Mouse (Mus musculus): ENCODE results near the gene Cog4. TPM values are rescaled to one million over a fixed set of nuclear protein-coding genes. Genes with fewer than 3 reads are reported as not detected.
A peak's percentile ranks its signal among the peaks of the same experiment; 100 is the strongest.
"Not testable (repeated sequence)": the region's sequence is repeated elsewhere in the genome, so short reads cannot be mapped to it uniquely, and the experiment has no call there.

Cog4 gene
- total and polyA plus RNA-seq, 2 experiments from 2014 or later: 50.9 to 51.0 TPM

DNA sequence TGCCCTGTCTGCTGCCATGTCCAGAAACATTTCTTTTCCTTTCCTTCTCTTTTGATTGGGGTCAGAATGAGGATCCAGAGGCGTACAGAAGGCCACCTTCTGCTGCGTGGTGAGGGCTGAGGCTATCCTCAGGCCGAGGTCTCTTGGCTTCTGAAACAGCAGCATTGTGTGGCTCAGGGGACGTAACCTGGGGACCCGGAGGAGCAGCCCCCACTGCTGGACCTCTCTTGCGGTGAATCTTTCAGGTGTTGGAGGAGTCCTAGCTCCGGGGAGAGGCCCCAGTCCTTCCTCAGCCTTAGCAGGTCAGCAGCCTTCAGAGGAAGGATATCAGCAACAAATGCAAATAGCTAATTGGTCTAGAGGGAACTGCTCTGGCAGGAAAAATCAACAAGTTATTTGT is 82.0 kb downstream of the Cog4 start:
- Histone ChIP-seq H3K4me1 (ENCODE audit: insufficient read depth, low read length) (no peaks in the 10 kb centered on the region), H3K36me3 (ENCODE audit: insufficient read depth, low read length) (0 out of 2 replicates have a peak, but pooled peaks cover 2% of the 10 kb centered on the region), H3K27ac (ENCODE audit: low read depth, low read length) (0 out of 2 replicates have a peak overlapping the region, but pooled peaks have one; percentile 38), H3K9ac (replicated peaks; ENCODE audit: low read length, poor library complexity, severe bottlenecking) (no peak overlapping the region), H3K4me3 (ENCODE audit: low read depth, low read length) (no peak overlapping the region), H3K27me3 (ENCODE audit: insufficient read depth, low read length) (no peaks in the 10 kb centered on the region), H3K9me3 (ENCODE audit: low read length) (no peaks in the 10 kb centered on the region), H3K4me2 (ENCODE audit: low read depth, low read length, poor library complexity, severe bottlenecking) (no peak overlapping the region)
- no peak for ATAC-seq (ENCODE audit: low FRiP score)
- WGBS: 83% methylated on average over 7 of the region's 7 CpGs
- TF ChIP-seq CTCF (IDR thresholded peaks at IDR 0.05): no peak
- no peak for DNase-seq (ENCODE audit: low spot score)

DNA sequence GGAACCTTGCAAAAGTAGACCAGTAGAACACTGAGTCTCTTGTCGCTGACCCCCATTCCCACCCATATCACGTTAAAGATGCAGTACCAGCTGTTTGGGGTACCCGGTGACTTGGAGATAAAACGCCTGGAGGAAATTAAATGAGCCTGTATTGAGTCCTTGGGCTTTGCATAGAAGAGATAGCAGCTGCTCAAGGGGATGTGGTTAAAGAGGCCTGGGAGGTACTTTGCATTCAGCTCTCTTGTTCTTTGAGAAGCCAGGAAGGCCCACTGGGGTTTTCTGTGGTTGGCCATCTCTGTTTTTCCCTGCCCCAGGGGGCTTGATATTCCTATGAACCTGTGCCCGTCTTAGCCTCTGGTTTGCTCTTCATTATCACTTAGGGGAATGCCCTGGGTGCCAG is 82.7 kb downstream of the Cog4 start:
- WGBS: 53% methylated on average over 5 of the region's 5 CpGs
- no peak overlapping the region for H3K4me3 ChIP-seq (ENCODE audit: low read depth, low read length)
- H3K9ac ChIP-seq (replicated peaks; ENCODE audit: low read length, poor library complexity, severe bottlenecking): no peak overlapping the region
- DNase-seq (ENCODE audit: low spot score) (no peak), ATAC-seq (ENCODE audit: low FRiP score) (no peak)
- H3K4me2 ChIP-seq (ENCODE audit: low read depth, low read length, poor library complexity, severe bottlenecking): no peak overlapping the region
- no peaks in the 10 kb centered on the region for H3K4me1 ChIP-seq (ENCODE audit: insufficient read depth, low read length)
- no peaks in the 10 kb centered on the region for H3K9me3 ChIP-seq (ENCODE audit: low read length)
- H3K27ac ChIP-seq (ENCODE audit: low read depth, low read length): no peak overlapping the region
- no peaks in the 10 kb centered on the region for H3K27me3 ChIP-seq (ENCODE audit: insufficient read depth, low read length)
- no peak for TF ChIP-seq CTCF (IDR thresholded peaks at IDR 0.05)
- H3K36me3 ChIP-seq (ENCODE audit: insufficient read depth, low read length): 0 out of 2 replicates have a peak, but pooled peaks cover 2% of the 10 kb centered on the region

DNA sequence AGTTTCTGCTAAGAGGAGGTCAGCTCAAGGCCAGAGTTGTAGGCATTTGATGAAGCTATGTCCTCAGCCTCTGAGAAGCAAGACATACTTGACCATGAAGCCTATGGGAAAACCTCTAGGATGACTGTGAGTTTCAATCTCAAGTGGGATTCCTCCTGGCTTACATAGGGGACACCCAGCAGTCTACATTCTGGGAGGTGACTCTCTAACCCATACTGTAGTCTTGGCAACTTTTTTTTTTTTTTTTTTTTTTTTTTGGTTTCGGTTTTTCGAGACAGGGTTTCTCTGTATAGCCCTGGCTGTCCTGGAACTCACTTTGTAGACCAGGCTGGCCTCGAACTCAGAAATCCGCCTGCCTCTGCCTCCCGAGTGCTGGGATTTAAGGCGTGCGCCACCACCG is 83.3 kb downstream of the Cog4 start:
- not testable (repeated sequence) for H3K36me3 ChIP-seq (ENCODE audit: insufficient read depth, low read length); H3K27me3 ChIP-seq (ENCODE audit: insufficient read depth, low read length); H3K27ac ChIP-seq (ENCODE audit: low read depth, low read length); H3K9me3 ChIP-seq (ENCODE audit: low read length); DNase-seq (ENCODE audit: low spot score); H3K4me2 ChIP-seq (ENCODE audit: low read depth, low read length, poor library complexity, severe bottlenecking); H3K4me1 ChIP-seq (ENCODE audit: insufficient read depth, low read length); H3K9ac ChIP-seq (replicated peaks; ENCODE audit: low read length, poor library complexity, severe bottlenecking); H3K4me3 ChIP-seq (ENCODE audit: low read depth, low read length); ATAC-seq (ENCODE audit: low FRiP score)
- 98% methylated on average over 5 of the region's 8 CpGs for WGBS

DNA sequence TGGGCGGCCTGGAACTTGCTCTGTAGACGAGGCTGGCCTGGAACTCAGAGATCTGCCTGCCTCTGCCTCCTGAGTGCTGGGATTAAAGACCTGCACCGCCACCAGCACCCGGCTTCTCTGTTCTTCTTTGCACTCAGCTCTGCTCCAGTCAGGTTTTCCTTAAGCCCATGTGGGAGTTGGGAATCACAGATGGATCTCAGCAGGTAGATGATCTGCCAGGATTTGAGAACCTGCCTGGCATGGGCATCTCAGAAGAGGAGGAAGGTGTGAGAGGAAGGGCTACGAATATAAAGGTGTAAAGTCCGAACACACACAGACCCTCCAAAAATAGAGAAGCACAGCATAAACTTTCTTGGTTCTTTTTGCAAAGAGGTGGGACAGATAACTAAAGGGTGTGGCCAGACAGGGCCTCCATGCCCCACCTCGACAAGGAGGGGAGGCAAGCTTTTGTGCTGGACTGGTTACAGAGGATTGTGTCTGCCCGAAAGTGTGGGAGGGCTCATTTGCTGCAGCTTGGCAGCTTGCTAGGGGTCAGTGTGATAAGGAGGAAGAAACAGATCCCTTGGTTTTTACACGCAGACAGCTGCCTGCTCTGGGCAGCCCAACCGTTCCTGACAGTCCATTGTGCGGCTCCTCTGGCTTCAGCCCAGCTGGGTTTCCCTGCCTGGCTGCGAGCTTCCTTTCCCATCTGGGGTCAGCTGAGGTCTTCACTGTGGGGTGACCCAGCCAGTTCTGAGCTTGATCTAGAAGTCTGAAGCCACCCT is 85.0 kb downstream of the Cog4 start:
- H3K9me3 ChIP-seq (ENCODE audit: low read length): no peaks in the 10 kb centered on the region
- TF ChIP-seq CTCF (IDR thresholded peaks at IDR 0.05): no peak
- ATAC-seq (ENCODE audit: low FRiP score) (no peak), DNase-seq (ENCODE audit: low spot score) (no peak)
- WGBS: 74% methylated on average over 12 of the region's 12 CpGs
- no peak overlapping the region for H3K9ac ChIP-seq (replicated peaks; ENCODE audit: low read length, poor library complexity, severe bottlenecking)
- H3K4me2 ChIP-seq (ENCODE audit: low read depth, low read length, poor library complexity, severe bottlenecking): no peak overlapping the region
- no peak overlapping the region for H3K4me3 ChIP-seq (ENCODE audit: low read depth, low read length)
- H3K36me3 ChIP-seq (ENCODE audit: insufficient read depth, low read length): 0 out of 2 replicates have a peak, but pooled peaks cover 2% of the 10 kb centered on the region
- H3K27me3 ChIP-seq (ENCODE audit: insufficient read depth, low read length): no peaks in the 10 kb centered on the region
- H3K27ac ChIP-seq (ENCODE audit: low read depth, low read length): no peak overlapping the region
- no peaks in the 10 kb centered on the region for H3K4me1 ChIP-seq (ENCODE audit: insufficient read depth, low read length)

Other genes starting within 250 kb of the Cog4 start
- gene Vac14, start 228.0 kb upstream of the Cog4 start, total RNA-seq (2014; rRNA removed): 44.9 and 45.9 TPM in 2 replicates
- 26.7 and 27.2 TPM in 2 replicates for gene Vac14, start 228.0 kb upstream of the Cog4 start, polyA plus RNA-seq (2015; fragmentation: Nextera tagmentation; extraction: Ambion mirVana)
- 90.5 and 101 TPM in 2 replicates for gene Mtss1l, start 125.1 kb upstream of the Cog4 start, total RNA-seq (2014; rRNA removed)
- gene Mtss1l, start 125.1 kb upstream of the Cog4 start, polyA plus RNA-seq (2015; fragmentation: Nextera tagmentation; extraction: Ambion mirVana): 35.2 and 37.7 TPM in 2 replicates
- gene Il34, start 40.7 kb upstream of the Cog4 start, total RNA-seq (2014; rRNA removed): 5.4 and 5.8 TPM in 2 replicates
- gene Il34, start 40.7 kb upstream of the Cog4 start, polyA plus RNA-seq (2015; fragmentation: Nextera tagmentation; extraction: Ambion mirVana): 9.1 and 11.3 TPM in 2 replicates
- 82.9 and 93.2 TPM in 2 replicates for gene Sf3b3, start 187 bp downstream of the Cog4 start, total RNA-seq (2014; rRNA removed)
- 59.8 and 65.0 TPM in 2 replicates for gene Sf3b3, start 187 bp downstream of the Cog4 start, polyA plus RNA-seq (2015; fragmentation: Nextera tagmentation; extraction: Ambion mirVana)
- 11.8 and 15.5 TPM in 2 replicates for gene Fuk, start 55.9 kb downstream of the Cog4 start, total RNA-seq (2014; rRNA removed)
- 3.5 and 4.4 TPM in 2 replicates for gene Fuk, start 55.9 kb downstream of the Cog4 start, polyA plus RNA-seq (2015; fragmentation: Nextera tagmentation; extraction: Ambion mirVana)
- gene St3gal2, start 73.3 kb downstream of the Cog4 start, total RNA-seq (2014; rRNA removed): 39.7 and 45.7 TPM in 2 replicates
- 20.4 and 21.3 TPM in 2 replicates for gene St3gal2, start 73.3 kb downstream of the Cog4 start, polyA plus RNA-seq (2015; fragmentation: Nextera tagmentation; extraction: Ambion mirVana)
- gene Ddx19a, start 151.2 kb downstream of the Cog4 start, total RNA-seq (2014; rRNA removed): 31.6 and 32.5 TPM in 2 replicates
- gene Ddx19a, start 151.2 kb downstream of the Cog4 start, polyA plus RNA-seq (2015; fragmentation: Nextera tagmentation; extraction: Ambion mirVana): 12.3 and 13.4 TPM in 2 replicates
- gene Ddx19b, start 185.2 kb downstream of the Cog4 start, total RNA-seq (2014; rRNA removed): 11.0 and 14.7 TPM in 2 replicates
- gene Ddx19b, start 185.2 kb downstream of the Cog4 start, polyA plus RNA-seq (2015; fragmentation: Nextera tagmentation; extraction: Ambion mirVana): 5.0 and 5.2 TPM in 2 replicates
- gene Aars, start 186.5 kb downstream of the Cog4 start, total RNA-seq (2014; rRNA removed): 110 and 111 TPM in 2 replicates
- 86.8 and 91.9 TPM in 2 replicates for gene Aars, start 186.5 kb downstream of the Cog4 start, polyA plus RNA-seq (2015; fragmentation: Nextera tagmentation; extraction: Ambion mirVana)
- gene Exosc6, start 209.7 kb downstream of the Cog4 start, total RNA-seq (2014; rRNA removed): not detected in 2 replicates
- not detected in 2 replicates for gene Exosc6, start 209.7 kb downstream of the Cog4 start, polyA plus RNA-seq (2015; fragmentation: Nextera tagmentation; extraction: Ambion mirVana)
- not detected in 2 replicates for gene Clec18a, start 245.8 kb downstream of the Cog4 start, total RNA-seq (2014; rRNA removed)
- gene Clec18a, start 245.8 kb downstream of the Cog4 start, polyA plus RNA-seq (2015; fragmentation: Nextera tagmentation; extraction: Ambion mirVana): 0.10 and 0.39 TPM in 2 replicates
- gene Pdpr, start 248.0 kb downstream of the Cog4 start, total RNA-seq (2014; rRNA removed): 19.3 and 19.5 TPM in 2 replicates
- 6.7 and 9.5 TPM in 2 replicates for gene Pdpr, start 248.0 kb downstream of the Cog4 start, polyA plus RNA-seq (2015; fragmentation: Nextera tagmentation; extraction: Ambion mirVana)